ENCODE assay signal across 11 mouse cellular contexts in genomic region chr10:74823395-74823794, GRCm38 (mm10).
"Had no signal": no experiment of that assay in that cellular context is flagged by ENCODE, and none has a peak within 500 bp of the region (broad histone marks: within the 10 kb centered on the region; RNA-seq: fewer than 3 reads in every experiment).

No protein-coding gene starts in this region.

- H3K9me3 ChIP-seq: limb, embryonic 13.5 days; midbrain, embryonic 10.5 days; midbrain, embryonic 15.5 days; neural tube, embryonic 12.5 days had no signal

- H3K4me3 ChIP-seq: limb, embryonic 13.5 days; midbrain, embryonic 10.5 days; midbrain, embryonic 15.5 days; neural tube, embryonic 12.5 days had no signal

- DNase-seq: kidney, postnatal 36 days; left cerebral cortex, postnatal 4 days; lung, adult 18-20 months; thymus, postnatal 14 days had no signal

- H3K36me3 ChIP-seq: limb, embryonic 13.5 days; midbrain, embryonic 10.5 days; midbrain, embryonic 15.5 days; neural tube, embryonic 12.5 days had no signal

- ATAC-seq: midbrain, embryonic 15.5 days had no signal

- H3K4me2 ChIP-seq: limb, embryonic 13.5 days; midbrain, embryonic 15.5 days; neural tube, embryonic 12.5 days had no signal

- H3K27ac ChIP-seq: kidney, postnatal 0 days; limb, embryonic 13.5 days; liver, embryonic 14.5 days; midbrain, embryonic 10.5 days; midbrain, embryonic 15.5 days; neural tube, embryonic 12.5 days; stomach, postnatal 0 days had no signal

- H3K27me3 ChIP-seq: limb, embryonic 13.5 days; midbrain, embryonic 15.5 days; neural tube, embryonic 12.5 days had no signal

- H3K4me1 ChIP-seq: limb, embryonic 13.5 days; midbrain, embryonic 10.5 days; midbrain, embryonic 15.5 days; neural tube, embryonic 12.5 days had no signal

- H3K9ac ChIP-seq: limb, embryonic 13.5 days; liver, embryonic 14.5 days; midbrain, embryonic 15.5 days; neural tube, embryonic 12.5 days had no signal
